Mouse (Mus musculus): ENCODE measurements around the gene Adamts20.

- TF ChIP-seq CTCF (conservative IDR thresholded peaks at IDR 0.05; ENCODE audit: low read length): no peak
- no peak for TF ChIP-seq NANOG (IDR thresholded peaks at IDR 0.05; ENCODE audit: borderline replicate concordance, low read length)
- no peak for TF ChIP-seq POU5F1 (IDR thresholded peaks at IDR 0.05; ENCODE audit: borderline replicate concordance, low read length)
Measured at GRCm38 (mm10) chr15:94406364-94406763, 58.9 kb downstream of the Adamts20 start.

Measured in E14TG2a.4 (cell line).